Mouse (Mus musculus) liver, adult 2 months (tissue): ENCODE measurements around the gene Gm20388. TPM values are rescaled to one million over a fixed set of nuclear protein-coding genes. Genes with fewer than 3 reads are reported as not detected.

ENCODE experiments used
- DNase-seq: peaks from one replicate; pipeline ENCODE4 v3.0.0-alpha.2; 2011; ENCODE audit warnings: low read depth, low spot score; ENCODE audit errors: extremely low read depth
- H3K27ac ChIP-seq: fragments of 200-500 bp; replicated peaks from 2 replicates; pipeline ENCODE4 v1.5.1; 2012; ENCODE audit warnings: low read depth, mild to moderate bottlenecking, control low read depth, inconsistent platforms, low read length; ENCODE audit not compliant: insufficient read depth
- H3K27me3 ChIP-seq: fragments of 200-500 bp; 2 replicates; pipeline ENCODE4 v1.6.1; 2012; ENCODE audit warnings: mild to moderate bottlenecking, moderate library complexity, low read length, inconsistent platforms; ENCODE audit not compliant: control insufficient read depth, insufficient read depth
- H3K36me3 ChIP-seq: fragments of 200-500 bp; 2 replicates; pipeline ENCODE4 v1.6.1; 2012; ENCODE audit warnings: low read length, inconsistent platforms; ENCODE audit not compliant: control insufficient read depth, insufficient read depth
- H3K4me1 ChIP-seq: fragments of 200-500 bp; 2 replicates; pipeline ENCODE4 v1.6.1; 2011; ENCODE audit warnings: low read length; ENCODE audit not compliant: control insufficient read depth, insufficient read depth
- H3K4me3 ChIP-seq: fragments of 200-500 bp; 2 replicates; pipeline ENCODE4 v1.5.1; 2011; ENCODE audit warnings: low read depth, mild to moderate bottlenecking, control low read depth, low read length, moderate library complexity; ENCODE audit not compliant: insufficient read depth
- H3K79me2 ChIP-seq: fragments of 200-500 bp; 2 replicates; pipeline ENCODE4 v1.6.1; 2012; ENCODE audit warnings: inconsistent platforms, mild to moderate bottlenecking, low read length, moderate library complexity; ENCODE audit not compliant: control insufficient read depth, insufficient read depth
- H3K9ac ChIP-seq: fragments of 200-500 bp; 2 replicates; pipeline ENCODE4 v1.6.1; 2012; ENCODE audit warnings: low read depth, mild to moderate bottlenecking, control low read depth, inconsistent platforms, low read length
- CTCF ChIP-seq: fragments of 200-500 bp; IDR thresholded peaks from 2 replicates; pipeline ENCODE4 v1.5.1; 2011; ENCODE audit warnings: low read depth, low read length, control low read depth
- POLR2A ChIP-seq: fragments of 200-500 bp; IDR thresholded peaks from 2 replicates; pipeline ENCODE4 v1.6.1; 2011; ENCODE audit warnings: low read length, control low read depth; ENCODE audit not compliant: insufficient read depth; ENCODE audit errors: extremely low read depth
- WGBS: fragments of 180-500 bp; shearing (Covaris S2); methylation state at CpG from one replicate; pipeline ENCODE4 v1.1.7; 2018; 5-methylcytosine and 5-hydroxymethylcytosine counted together
- polyA plus RNA-seq: library from polyadenylated mRNA; depleted of rRNA; stranded (reverse); fragments of >200 nt; gene quantifications from 2 replicates; pipeline ENCODE4 v1.2.3, GENCODE M21; 2012
- total RNA-seq: library from RNA; depleted of rRNA; stranded (reverse); fragments of >200 nt; gene quantifications from 2 replicates; pipeline ENCODE4 v1.2.3, GENCODE M21; 2014

Gene Gm20388
- total and polyA plus RNA-seq, 2 experiments: 6.4 to 19.9 TPM

GRCm38 (mm10) chr8:120697979-120698272 is 787.3 kb downstream of the Gm20388 start:
- DNase-seq: no peak
- Histone ChIP-seq H3K27me3 (no peaks in the 10 kb centered on the region), H3K9ac (no peak overlapping the region), H3K79me2 (no peaks in the 10 kb centered on the region), H3K4me3 (no peak overlapping the region), H3K36me3 (no peaks in the 10 kb centered on the region), H3K4me1 (peaks cover 8% of the 10 kb centered on the region), H3K27ac (no peak overlapping the region)
- TF ChIP-seq CTCF: peak; percentile 42; the same call in 1 of the 2 replicates
- TF ChIP-seq POLR2A: no peak

GRCm38 (mm10) chr8:120698426-120698825 is 787.8 kb downstream of the Gm20388 start:
- no peaks in the 10 kb centered on the region for H3K79me2 ChIP-seq

GRCm38 (mm10) chr8:120699079-120699478 is 788.4 kb downstream of the Gm20388 start:
- DNase-seq: no peak
- 70% methylated on average over 6 of the region's 6 CpGs for WGBS
- H3K27me3 ChIP-seq: no peaks in the 10 kb centered on the region
- no peak overlapping the region; the same call in 1 of the 2 replicates for H3K27ac ChIP-seq
- H3K4me1 ChIP-seq: peaks cover 6% of the 10 kb centered on the region
- no peak overlapping the region for H3K9ac ChIP-seq
- H3K79me2 ChIP-seq: no peaks in the 10 kb centered on the region
- H3K4me3 ChIP-seq: no peak overlapping the region
- TF ChIP-seq CTCF (no peak), POLR2A (no peak)
- no peaks in the 10 kb centered on the region for H3K36me3 ChIP-seq

More at GRCm38 (mm10) chr8:120698426-120698825, 787.8 kb downstream of the Gm20388 start:
- no peak for DNase-seq
- Histone ChIP-seq H3K9ac (no peak overlapping the region), H3K4me3 (no peak overlapping the region), H3K36me3 (no peaks in the 10 kb centered on the region), H3K27me3 (no peaks in the 10 kb centered on the region), H3K4me1 (peaks cover 8% of the 10 kb centered on the region), H3K27ac (peak overlapping the region; percentile 39)
- WGBS: 77% methylated on average over 7 of the region's 7 CpGs
- no peak for TF ChIP-seq CTCF
- no peak for TF ChIP-seq POLR2A

GRCm38 (mm10) chr8:120699565-120699964 is 788.9 kb downstream of the Gm20388 start:
- no peak for TF ChIP-seq POLR2A
- no peak for TF ChIP-seq CTCF
- Histone ChIP-seq H3K36me3 (no peaks in the 10 kb centered on the region), H3K4me3 (no peak overlapping the region), H3K9ac (no peak overlapping the region), H3K4me1 (peaks cover 4% of the 10 kb centered on the region), H3K27ac (peak overlapping the region; percentile 73), H3K27me3 (no peaks in the 10 kb centered on the region), H3K79me2 (no peaks in the 10 kb centered on the region)
- DNase-seq: peak; percentile 19
- 72% methylated on average over 2 of the region's 2 CpGs for WGBS

- TF ChIP-seq CTCF: no peak
- TF ChIP-seq POLR2A: no peak
- H3K27me3 ChIP-seq: no peaks in the 10 kb centered on the region
- H3K27ac ChIP-seq: peak overlapping the region; percentile 73
- H3K4me3 ChIP-seq: no peak overlapping the region
- H3K9ac ChIP-seq: no peak overlapping the region
- H3K79me2 ChIP-seq: no peaks in the 10 kb centered on the region
- H3K36me3 ChIP-seq: no peaks in the 10 kb centered on the region
- DNase-seq: no peak
- WGBS: 71% methylated on average over 4 of the region's 4 CpGs
- peaks cover 4% of the 10 kb centered on the region for H3K4me1 ChIP-seq
Observed at GRCm38 (mm10) chr8:120700053-120700452, 789.4 kb downstream of the Gm20388 start.

GRCm38 (mm10) chr8:120701758-120702465 is 791.3 kb downstream of the Gm20388 start:
- H3K27ac ChIP-seq: no peak overlapping the region
- no peak overlapping the region for H3K4me3 ChIP-seq
- TF ChIP-seq POLR2A (no peak), CTCF (no peak)

More at GRCm38 (mm10) chr8:120701758-120702465, 791.3 kb downstream of the Gm20388 start:
- Histone ChIP-seq H3K79me2 (no peaks in the 10 kb centered on the region), H3K4me1 (peaks cover 4% of the 10 kb centered on the region), H3K36me3 (no peaks in the 10 kb centered on the region), H3K9ac (no peak overlapping the region), H3K27me3 (no peaks in the 10 kb centered on the region)
- 71% methylated on average over 19 of the region's 19 CpGs for WGBS
- no peak for DNase-seq
